Mouse (Mus musculus) urinary bladder, postnatal 25 days (tissue): Measurements from ENCODE around the gene Rps15a.

Experiments
- DNase-seq: peaks from one replicate; pipeline ENCODE4 v3.0.0; 2022; ENCODE audit warnings: low spot score

Gene Rps15a

GRCm38 (mm10) chr7:118115877-118116568 is at the start of gene Rps15a:
Rps15a (minus strand) TSS chr7:118116188.
- DNase-seq = peak; percentile 90

- no peak for DNase-seq
Observed at GRCm38 (mm10) chr7:118163006-118163405, 47.0 kb upstream of the Rps15a start.

- DNase-seq = no peak
Observed at GRCm38 (mm10) chr7:118160121-118160520, 44.1 kb upstream of the Rps15a start.

- no peak for DNase-seq
Observed at GRCm38 (mm10) chr7:118156461-118156860, 40.5 kb upstream of the Rps15a start.

GRCm38 (mm10) chr7:118154150-118154549 is 38.2 kb upstream of the Rps15a start:
- no peak for DNase-seq

GRCm38 (mm10) chr7:118143602-118144001 is 27.6 kb upstream of the Rps15a start:
- no peak for DNase-seq

GRCm38 (mm10) chr7:118143123-118143522 is 27.1 kb upstream of the Rps15a start:
- no peak for DNase-seq

- no peak for DNase-seq
Observed at GRCm38 (mm10) chr7:118141271-118141670, 25.3 kb upstream of the Rps15a start.

GRCm38 (mm10) chr7:118135128-118135527 is 19.1 kb upstream of the Rps15a start:
- DNase-seq = no peak

- peak; percentile 87 for DNase-seq
Observed at GRCm38 (mm10) chr7:118129430-118130041, 13.5 kb upstream of the Rps15a start, which contains the start of gene Arl6ip1. Arl6ip1 (minus strand) TSS chr7:118129662.

GRCm38 (mm10) chr7:118128925-118129429 is 13.0 kb upstream of the Rps15a start:
- DNase-seq = no peak

GRCm38 (mm10) chr7:118126219-118126875 is 10.4 kb upstream of the Rps15a start:
- no peak for DNase-seq

GRCm38 (mm10) chr7:118125736-118126135 is 9.7 kb upstream of the Rps15a start:
- DNase-seq = no peak

GRCm38 (mm10) chr7:118123512-118124411 is 7.8 kb upstream of the Rps15a start:
- DNase-seq = no peak

GRCm38 (mm10) chr7:118122235-118122634 is 6.2 kb upstream of the Rps15a start:
- no peak for DNase-seq

GRCm38 (mm10) chr7:118120654-118121053 is 4.7 kb upstream of the Rps15a start:
- DNase-seq = no peak

- no peak for DNase-seq
Observed at GRCm38 (mm10) chr7:118119946-118120345, 4.0 kb upstream of the Rps15a start.

GRCm38 (mm10) chr7:118119142-118119541 is 3.2 kb upstream of the Rps15a start:
- no peak for DNase-seq

GRCm38 (mm10) chr7:118118426-118118825 is 2.4 kb upstream of the Rps15a start:
- DNase-seq = no peak

- no peak for DNase-seq
Observed at GRCm38 (mm10) chr7:118117539-118118210, 1.7 kb upstream of the Rps15a start.
